Mouse (Mus musculus) limb, embryonic 14.5 days (tissue): ENCODE data around the gene Olfr960. TPM values are rescaled to one million over a fixed set of nuclear protein-coding genes. Genes with fewer than 3 reads are reported as not detected.
A peak's percentile ranks its signal among the peaks of the same experiment; 100 is the strongest.

Experiments
- ATAC-seq: fragments of 200-750 bp; cut with Nextera tagmentation; 2 replicates; pipeline ENCODE4 v1.8.0; 2017; ENCODE audit warnings: low read depth, moderate number of reproducible peaks, moderate TSS enrichment; ENCODE audit not compliant: low FRiP score
- DNase-seq: peaks from one replicate; pipeline ENCODE4 v3.0.0-alpha.2; 2015; ENCODE audit warnings: low spot score
- H3K27ac ChIP-seq: fragments of 300-500 bp; sonication (generic); replicated peaks from 2 replicates; pipeline ENCODE4 v1.5.1; 2014; ENCODE audit warnings: low read depth, mild to moderate bottlenecking, low read length, moderate library complexity, mixed read lengths
- H3K27me3 ChIP-seq: fragments of 300-500 bp; sonication (generic); 2 replicates; pipeline ENCODE4 v1.6.1; 2014; ENCODE audit warnings: low read length, mixed read lengths; ENCODE audit not compliant: control insufficient read depth, insufficient read depth
- H3K36me3 ChIP-seq: fragments of 300-500 bp; sonication (generic); 2 replicates; pipeline ENCODE4 v1.6.1; 2014; ENCODE audit warnings: mild to moderate bottlenecking, low read length, moderate library complexity, mixed read lengths; ENCODE audit not compliant: control insufficient read depth, insufficient read depth
- H3K4me1 ChIP-seq: fragments of 300-500 bp; sonication (generic); 2 replicates; pipeline ENCODE4 v1.6.1; 2014; ENCODE audit warnings: antibody characterized with exemption, low read length, mixed read lengths; ENCODE audit not compliant: control insufficient read depth, insufficient read depth
- H3K4me2 ChIP-seq: fragments of 300-500 bp; sonication (generic); replicated peaks from 2 replicates; pipeline ENCODE4 v1.6.1; 2014; ENCODE audit warnings: low read depth, mild to moderate bottlenecking, low read length, moderate library complexity; ENCODE audit not compliant: severe bottlenecking
- H3K4me3 ChIP-seq: fragments of 300-500 bp; sonication (generic); replicated peaks from 2 replicates; pipeline ENCODE4 v1.5.1; 2014; ENCODE audit warnings: low read length
- H3K9ac ChIP-seq: fragments of 300-500 bp; sonication (generic); 2 replicates; pipeline ENCODE4 v1.6.1; 2014; ENCODE audit warnings: mild to moderate bottlenecking, low read depth, low read length, moderate library complexity; ENCODE audit not compliant: severe bottlenecking
- H3K9me3 ChIP-seq: fragments of 300-500 bp; sonication (generic); 2 replicates; pipeline ENCODE4 v1.6.1; 2016; ENCODE audit warnings: low read length; ENCODE audit not compliant: control insufficient read depth
- POLR2A ChIP-seq: fragments of 200-500 bp; IDR thresholded peaks from 2 replicates; pipeline ENCODE4 v1.8.0; 2012; ENCODE audit warnings: inconsistent platforms, mild to moderate bottlenecking, moderate library complexity, borderline replicate concordance; ENCODE audit not compliant: insufficient read depth, insufficient read length; ENCODE audit errors: extremely low read depth
- WGBS: fragments of 180-500 bp; shearing (Covaris S2); extraction: QIAGEN DNeasy Blood & Tissue Kit; methylation state at CpG from one replicate; pipeline ENCODE4 v1.1.7; 2014; 5-methylcytosine and 5-hydroxymethylcytosine counted together
- polyA plus RNA-seq, 2 experiments: library from polyadenylated mRNA; depleted of rRNA in 1 of 2; stranded (reverse) in 1 of 2; unstranded in 1 of 2; fragments of >200 nt; fragmentation: Nextera tagmentation in 1 of 2; extraction: Ambion mirVana in 1 of 2; gene quantifications; 2 replicates each; pipeline versions ENCODE4 v1.2.1 to v1.2.3; 2012 to 2014

Olfr960 gene
- polyA plus RNA-seq (2012; rRNA removed) (0.10 TPM in 1 of 2 replicates, not detected in the other), polyA plus RNA-seq (2014; fragmentation: Nextera tagmentation; extraction: Ambion mirVana) (not detected in 2 replicates)

DNA sequence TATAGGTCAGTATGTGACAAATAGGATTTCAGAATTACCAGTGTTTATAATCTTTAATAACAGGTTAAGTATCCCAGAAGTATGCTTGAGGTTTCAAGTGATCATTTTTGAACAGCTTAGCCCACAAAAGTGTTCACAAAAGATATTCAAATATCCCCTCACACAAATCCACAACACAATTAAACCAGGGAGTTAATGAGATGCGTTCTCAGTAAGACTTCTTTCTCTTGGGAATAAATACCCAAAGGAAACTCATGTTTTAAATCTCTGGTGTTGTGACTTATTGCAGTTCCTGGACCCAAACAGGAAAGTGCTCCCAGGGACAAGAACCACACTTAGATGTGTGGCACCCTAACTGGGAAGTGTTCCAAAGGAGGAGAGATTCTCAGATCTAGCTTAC, at the start of gene Olfr960:
TSS of gene Olfr960 (plus strand) at position 301 of the 400 bp plus-strand sequence.
- no peaks in the 10 kb centered on the region for H3K36me3 ChIP-seq
- H3K4me1 ChIP-seq = no peaks in the 10 kb centered on the region
- ATAC-seq = no peak
- no peak for DNase-seq
- H3K27ac ChIP-seq = no peak within 1 kb of the TSS
- TF ChIP-seq POLR2A = no peak
- H3K4me2 ChIP-seq = no peak within 1 kb of the TSS
- 91% methylated on average over 1 of the region's 1 CpGs for WGBS
- no peaks in the 10 kb centered on the region for H3K27me3 ChIP-seq
- H3K9ac ChIP-seq = no peak within 1 kb of the TSS
- no peak within 1 kb of the TSS for H3K4me3 ChIP-seq
- H3K9me3 ChIP-seq = no peaks in the 10 kb centered on the region

DNA sequence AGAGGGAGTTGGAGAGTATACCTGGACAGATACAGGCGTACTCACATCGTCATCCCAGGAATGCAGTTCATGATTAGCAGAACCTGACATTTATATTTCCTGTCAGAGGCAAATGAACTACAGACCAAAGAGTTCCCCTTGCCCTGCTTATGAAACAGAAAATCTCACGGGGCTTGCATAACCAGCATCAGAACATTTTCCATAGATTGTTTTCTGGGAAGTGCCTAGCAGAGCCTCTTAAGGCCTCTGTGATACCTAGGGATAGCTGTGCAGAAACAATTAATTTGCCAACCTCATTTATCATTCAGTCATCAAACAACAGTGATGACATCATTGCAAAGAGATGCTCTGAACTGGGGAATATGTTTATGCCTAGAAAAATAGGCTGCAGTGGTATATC, 45.7 kb upstream of the Olfr960 start, which contains the start of gene Olfr959:
TSS of gene Olfr959 (minus strand) at position 101 of the 400 bp plus-strand sequence.
- Histone ChIP-seq H3K36me3 (no peaks in the 10 kb centered on the region), H3K27me3 (no peaks in the 10 kb centered on the region), H3K27ac (no peak within 1 kb of the TSS), H3K4me3 (no peak within 1 kb of the TSS), H3K9ac (no peak within 1 kb of the TSS), H3K9me3 (no peaks in the 10 kb centered on the region), H3K4me1 (no peaks in the 10 kb centered on the region), H3K4me2 (no peak within 1 kb of the TSS)
- TF ChIP-seq POLR2A = no peak
- WGBS = 53% methylated on average over 3 of the region's 3 CpGs
- DNase-seq (no peak), ATAC-seq (no peak)

DNA sequence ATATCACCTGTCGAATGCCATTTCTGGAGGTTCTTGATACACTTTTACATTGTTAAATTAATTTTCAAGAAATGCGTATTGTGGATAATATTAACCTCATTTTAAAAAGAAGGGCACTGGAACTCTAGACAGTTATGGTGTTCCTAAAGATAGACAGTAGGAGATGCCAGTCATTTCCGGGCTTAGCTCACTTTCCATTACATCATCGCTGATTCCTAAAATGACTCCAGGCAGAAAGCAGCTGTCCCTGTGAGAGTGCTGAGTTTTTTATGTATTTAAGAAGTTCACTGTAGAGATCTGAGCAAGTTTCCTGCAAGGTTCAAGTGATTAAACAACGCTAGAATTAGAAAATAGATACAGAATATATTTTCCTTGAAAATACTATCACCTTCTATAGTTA, 44.1 kb upstream of the Olfr960 start:
- Histone ChIP-seq H3K27me3 (no peaks in the 10 kb centered on the region), H3K27ac (no peak overlapping the region), H3K9ac (no peak overlapping the region), H3K36me3 (no peaks in the 10 kb centered on the region), H3K4me3 (no peak overlapping the region), H3K4me2 (no peak overlapping the region), H3K9me3 (no peaks in the 10 kb centered on the region), H3K4me1 (no peaks in the 10 kb centered on the region)
- ATAC-seq = no peak
- no peak for TF ChIP-seq POLR2A
- no peak for DNase-seq
- WGBS = 84% methylated on average over 5 of the region's 5 CpGs

DNA sequence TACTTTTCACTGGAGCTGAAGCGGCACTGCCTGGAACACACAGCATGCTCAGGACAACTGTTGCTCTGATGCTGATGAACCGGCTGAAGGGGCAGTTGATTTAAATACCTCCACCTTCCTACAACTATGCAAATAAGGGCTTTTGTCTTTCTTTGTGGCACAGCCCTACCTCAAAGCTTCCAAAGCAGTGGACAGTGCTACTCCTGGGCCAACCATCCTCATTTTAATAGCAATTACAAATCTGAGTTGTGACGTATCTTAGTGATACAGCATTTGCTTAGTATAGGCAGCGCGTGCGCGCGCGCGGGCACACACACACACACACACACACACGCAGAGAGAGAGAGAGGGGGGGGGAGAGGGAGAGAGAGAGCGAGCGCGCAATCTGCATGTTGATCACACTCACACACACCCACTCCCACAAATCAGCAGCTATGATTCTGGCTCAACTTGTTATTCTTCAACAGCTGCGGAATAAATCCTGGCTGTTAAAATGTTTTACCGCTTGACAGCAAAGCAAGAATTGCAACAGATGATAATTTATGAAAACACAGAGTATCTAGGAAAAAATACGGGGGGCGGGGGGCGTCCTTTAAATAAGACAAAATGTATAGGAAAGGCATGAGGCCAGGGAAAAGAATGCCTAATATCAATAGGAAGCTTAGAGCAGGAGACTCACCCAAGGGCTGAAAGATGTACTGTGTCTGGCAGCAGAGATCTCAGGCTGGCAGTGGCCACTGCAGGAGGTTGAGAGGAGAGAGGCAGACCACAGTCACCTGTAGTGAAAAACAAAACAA, 18.4 kb upstream of the Olfr960 start:
- Histone ChIP-seq H3K27me3 (no peaks in the 10 kb centered on the region), H3K9ac (peak overlapping the region; percentile 48), H3K4me3 (peak overlapping the region; percentile 41), H3K27ac (no peak overlapping the region; the same call in 1 of the 2 replicates), H3K36me3 (0 out of 2 replicates have a peak, but pooled peaks cover 3% of the 10 kb centered on the region), H3K9me3 (no peaks in the 10 kb centered on the region), H3K4me1 (no peaks in the 10 kb centered on the region), H3K4me2 (peak overlapping the region; percentile 63)
- under 1% methylated on average over 18 of the region's 19 CpGs for WGBS
- DNase-seq = peak; percentile 71
- TF ChIP-seq POLR2A = no peak
- peak; percentile 63 for ATAC-seq

DNA sequence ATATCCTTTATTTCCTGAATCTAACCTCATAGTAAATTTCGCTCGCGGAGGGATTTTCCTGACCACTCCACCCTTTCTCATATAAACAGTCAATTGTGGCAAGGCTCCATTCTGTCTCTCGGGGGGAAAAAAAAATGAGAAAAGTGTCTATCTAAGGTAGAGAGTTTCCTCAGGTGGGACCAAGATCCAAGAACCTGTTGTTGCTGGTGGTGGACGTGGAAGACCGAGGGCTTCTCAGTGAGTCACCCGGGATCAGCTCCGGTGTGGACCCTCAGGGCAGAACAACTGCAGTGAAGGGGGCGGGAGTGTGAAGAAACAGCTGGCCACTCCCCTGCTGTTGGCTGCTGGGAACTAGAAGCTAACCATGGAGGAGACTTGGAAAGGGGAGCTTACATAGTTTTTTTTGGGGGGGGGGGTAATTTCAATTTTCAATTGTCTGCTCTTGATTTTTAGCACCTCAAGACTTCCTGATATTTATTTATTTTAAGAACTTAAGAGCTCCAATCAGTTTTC, 17.8 kb upstream of the Olfr960 start:
- no peaks in the 10 kb centered on the region for H3K9me3 ChIP-seq
- H3K9ac ChIP-seq = peak overlapping the region; percentile 48
- peak overlapping the region; percentile 71; the same call in 1 of the 2 replicates for H3K27ac ChIP-seq
- no peaks in the 10 kb centered on the region for H3K27me3 ChIP-seq
- WGBS = 2% methylated on average over 9 of the region's 9 CpGs
- no peaks in the 10 kb centered on the region for H3K4me1 ChIP-seq
- H3K36me3 ChIP-seq = 0 out of 2 replicates have a peak, but pooled peaks cover 3% of the 10 kb centered on the region
- ATAC-seq (peak; percentile 83), DNase-seq (peak; percentile 80)
- no peak for TF ChIP-seq POLR2A
- H3K4me2 ChIP-seq = peak overlapping the region; percentile 63
- H3K4me3 ChIP-seq = peak overlapping the region; percentile 41
